Mouse (Mus musculus): ENCODE results near the gene Rpl13a.
"Not testable (repeated sequence)": the region's sequence is repeated elsewhere in the genome, so short reads cannot be mapped to it uniquely, and the experiment has no call there.

Rpl13a gene

GRCm38 (mm10) chr7:45157459-45157858 is 28.9 kb upstream of the Rpl13a start:
- no peak for DNase-seq (ENCODE audit: low spot score in 2 of 2)

- DNase-seq (ENCODE audit: low spot score in 2 of 2): no peak
Measured at GRCm38 (mm10) chr7:45156206-45156605, 27.6 kb upstream of the Rpl13a start.

- no peak for DNase-seq (ENCODE audit: low spot score in 2 of 2)
Measured at GRCm38 (mm10) chr7:45155590-45155989, 27.0 kb upstream of the Rpl13a start.

- DNase-seq (ENCODE audit: low spot score in 2 of 2): peak in 1 of 2 experiments; percentile 68
Measured at GRCm38 (mm10) chr7:45154993-45155514, 26.5 kb upstream of the Rpl13a start.

GRCm38 (mm10) chr7:45154096-45154992 is 25.8 kb upstream of the Rpl13a start, which contains the start of the genes Pih1d1 and Aldh16a1:
TSS of gene Pih1d1 (plus strand) at chr7:45154303.
TSS of gene Aldh16a1 (minus strand) at chr7:45154584.
- peak; percentile 92 to 98 for DNase-seq (ENCODE audit: low spot score in 2 of 2)

GRCm38 (mm10) chr7:45153586-45153985 is 25.0 kb upstream of the Rpl13a start:
- DNase-seq (ENCODE audit: low spot score in 2 of 2): no peak

- not testable (repeated sequence) for DNase-seq (ENCODE audit: low spot score in 2 of 2)
Measured at GRCm38 (mm10) chr7:45153052-45153451, 24.5 kb upstream of the Rpl13a start.

GRCm38 (mm10) chr7:45151303-45151702 is 22.7 kb upstream of the Rpl13a start:
- DNase-seq (ENCODE audit: low spot score in 2 of 2): no peak

- no peak for DNase-seq (ENCODE audit: low spot score in 2 of 2)
Measured at GRCm38 (mm10) chr7:45150321-45150720, 21.8 kb upstream of the Rpl13a start.

- DNase-seq (ENCODE audit: low spot score in 2 of 2): no peak
Measured at GRCm38 (mm10) chr7:45149545-45149944, 21.0 kb upstream of the Rpl13a start.

- no peak for DNase-seq (ENCODE audit: low spot score in 2 of 2)
Measured at GRCm38 (mm10) chr7:45148534-45149098, 20.1 kb upstream of the Rpl13a start.

- DNase-seq (ENCODE audit: low spot score in 2 of 2): no peak
Measured at GRCm38 (mm10) chr7:45147899-45148298, 19.3 kb upstream of the Rpl13a start.

GRCm38 (mm10) chr7:45147267-45147666 is 18.7 kb upstream of the Rpl13a start:
- no peak for DNase-seq (ENCODE audit: low spot score in 2 of 2)

GRCm38 (mm10) chr7:45145460-45145859 is 16.9 kb upstream of the Rpl13a start:
- no peak for DNase-seq (ENCODE audit: low spot score in 2 of 2)

GRCm38 (mm10) chr7:45144368-45145174 is 16.0 kb upstream of the Rpl13a start:
- DNase-seq (ENCODE audit: low spot score in 2 of 2): no peak

GRCm38 (mm10) chr7:45141914-45142313 is 13.4 kb upstream of the Rpl13a start:
- DNase-seq (ENCODE audit: low spot score in 2 of 2): no peak

- DNase-seq (ENCODE audit: low spot score in 2 of 2): no peak
Measured at GRCm38 (mm10) chr7:45141319-45141718, 12.8 kb upstream of the Rpl13a start.

GRCm38 (mm10) chr7:45139904-45140723 is 11.6 kb upstream of the Rpl13a start:
- no peak for DNase-seq (ENCODE audit: low spot score in 2 of 2)

GRCm38 (mm10) chr7:45138403-45138802 is 9.8 kb upstream of the Rpl13a start:
- no peak for DNase-seq (ENCODE audit: low spot score in 2 of 2)

GRCm38 (mm10) chr7:45137171-45138006 is 8.8 kb upstream of the Rpl13a start:
- no peak for DNase-seq (ENCODE audit: low spot score in 2 of 2)

All from cerebellum, postnatal 4 days (tissue).